Mouse (Mus musculus): ENCODE measurements at regions not wholly inside any gene's neighbourhood (a gene's known extent, or its start where the extent isn't known, plus 50 kb on each side); places are given as distances from the start of the nearest gene placed in this dataset.

GRCm38 (mm10) chr2:117912722-117913121 is 199.0 kb upstream of the Thbs1 start:
- no peak for TF ChIP-seq MAFK (IDR thresholded peaks at IDR 0.05; ENCODE audit: insufficient read depth, low read depth, low read length)
- TF ChIP-seq ZC3H11A (IDR thresholded peaks at IDR 0.05; ENCODE audit: borderline replicate concordance, low read depth, low read length) = no peak
- TF ChIP-seq HCFC1 (IDR thresholded peaks at IDR 0.05; ENCODE audit: borderline replicate concordance, insufficient read depth, low read length) = no peak
- no peak for TF ChIP-seq ZNF384 (IDR thresholded peaks at IDR 0.05; ENCODE audit: low read depth, low read length)
